8 mouse cellular contexts compared by ENCODE assay signal in the genomic region with DNA sequence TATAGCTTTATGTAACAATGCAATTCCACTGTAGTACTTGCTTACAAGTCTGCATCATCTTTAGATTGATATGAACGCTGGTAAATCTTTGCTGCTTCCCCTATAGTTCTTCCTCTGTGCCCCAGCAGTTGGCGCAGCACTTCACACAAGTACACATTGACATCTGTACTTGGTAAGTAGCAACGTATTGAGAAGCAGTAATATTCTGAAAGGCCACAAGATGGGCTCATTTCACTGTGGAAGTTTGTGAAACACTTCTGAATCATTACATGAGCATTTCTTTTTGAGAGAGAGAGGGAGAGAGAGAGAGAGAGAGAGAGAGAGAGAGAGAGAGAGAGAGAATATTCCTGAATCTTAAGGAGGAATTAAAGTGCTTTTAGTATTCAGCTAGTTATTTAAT. TPM values are rescaled to one million over a fixed set of nuclear protein-coding genes. Genes with fewer than 3 reads are reported as not detected.
DNase-seq lines count a peak whose midpoint lies in the region; ATAC-seq and TF ChIP-seq lines count a peak whose summit lies in the region.
"Had no signal": no experiment of that assay in that cellular context is flagged by ENCODE, and none has a peak within 500 bp of the region (broad histone marks: within the 10 kb centered on the region; RNA-seq: fewer than 3 reads in every experiment).

No protein-coding gene starts in this region.

- no peak overlapping the region for H3K9ac ChIP-seq in CH12.LX (ENCODE audit: insufficient read depth, low read depth)
- no peak overlapping the region for H3K9ac ChIP-seq in kidney, postnatal 0 days (ENCODE audit: low read depth, low read length)
- H3K9ac ChIP-seq in neural tube, embryonic 14.5 days (replicated peaks; ENCODE audit: low read depth, low read length), result no peak overlapping the region
- H3K9ac ChIP-seq: liver, embryonic 13.5 days had no signal

- no peaks in the 10 kb centered on the region for H3K79me2 ChIP-seq in CH12.LX (replicated peaks; ENCODE audit: control insufficient read depth, extremely low read depth, insufficient read depth, poor library complexity, severe bottlenecking)

- TF ChIP-seq RAD21 in CH12.LX (IDR thresholded peaks at IDR 0.05; ENCODE audit: low read depth, low read length), result peak; percentile 79

- no peaks in the 10 kb centered on the region for H3K36me3 ChIP-seq in CH12.LX (replicated peaks in 1 of 2; ENCODE audit: control insufficient read depth in 1 of 2, insufficient read depth in 1 of 2, low read length in 1 of 2)
- H3K36me3 ChIP-seq in kidney, postnatal 0 days (ENCODE audit: insufficient read depth, low read length), result no peaks in the 10 kb centered on the region
- no peaks in the 10 kb centered on the region for H3K36me3 ChIP-seq in neural tube, embryonic 14.5 days (ENCODE audit: control insufficient read depth, insufficient read depth, low read length)
- H3K36me3 ChIP-seq: liver, embryonic 13.5 days had no signal

- H3K4me2 ChIP-seq in CH12.LX (ENCODE audit: insufficient read depth, low read depth, poor library complexity, severe bottlenecking), result no peak overlapping the region
- H3K4me2 ChIP-seq in kidney, postnatal 0 days (ENCODE audit: low read length), result no peak overlapping the region
- H3K4me2 ChIP-seq in neural tube, embryonic 14.5 days (ENCODE audit: low read depth, low read length), result no peak overlapping the region
- H3K4me2 ChIP-seq: liver, embryonic 13.5 days had no signal

- in situ Hi-C loops in CH12.LX (cut with MboI; ENCODE audit: low pct_ligation_motif_present, low pct_unique_long_range_greater_than_20kb, low sequenced_read_pairs), result loop anchor here (25.0 kb wide), 2 partner anchors 250 to 750 kb away; no protein-coding TSS in a partner anchor

- WGBS in kidney, postnatal 0 days, result 18% methylated on average over 3 of the region's 3 CpGs
- WGBS in neural tube, embryonic 14.5 days, result 46% methylated on average over 3 of the region's 3 CpGs

- no peaks in the 10 kb centered on the region for H3K9me3 ChIP-seq in CH12.LX (replicated peaks; ENCODE audit: low read length)
- H3K9me3 ChIP-seq in kidney, postnatal 0 days (replicated peaks; ENCODE audit: low read length), result no peaks in the 10 kb centered on the region
- H3K9me3 ChIP-seq in neural tube, embryonic 14.5 days (ENCODE audit: control insufficient read depth, low read length), result no peaks in the 10 kb centered on the region
- H3K9me3 ChIP-seq: liver, embryonic 13.5 days had no signal

- no peak overlapping the region for H3K27ac ChIP-seq in CH12.LX (ENCODE audit: insufficient read depth, low read depth)
- no peak overlapping the region for H3K27ac ChIP-seq in kidney, postnatal 0 days
- no peak overlapping the region for H3K27ac ChIP-seq in neural tube, embryonic 14.5 days (ENCODE audit: low read depth, low read length)
- H3K27ac ChIP-seq: liver, embryonic 13.5 days had no signal

- H3K4me3 ChIP-seq in CH12.LX (replicated peaks in 1 of 3; ENCODE audit: low read depth in 2 of 3, low read length in 2 of 3, poor library complexity in 1 of 3), result no peak overlapping the region
- no peak overlapping the region for H3K4me3 ChIP-seq in kidney, postnatal 0 days (replicated peaks; ENCODE audit: low read depth, low read length)
- H3K4me3 ChIP-seq in neural tube, embryonic 14.5 days (ENCODE audit: low read depth, low read length), result no peak overlapping the region
- H3K4me3 ChIP-seq: liver, embryonic 13.5 days had no signal

- peak; percentile 8 to 71 for DNase-seq in layer of hippocampus, adult 18-20 months (ENCODE audit: low spot score in 2 of 2)
- DNase-seq in layer of hippocampus, postnatal 36 days, result no peak
- peak; percentile 57 for DNase-seq in CH12.LX (ENCODE audit: extremely low read depth)
- peak; percentile 82 for DNase-seq in brain, embryonic 14.5 days (ENCODE audit: low read depth)
- DNase-seq in kidney, postnatal 0 days (ENCODE audit: low spot score), result peak; percentile 87
- no peak for DNase-seq in heart, adult 11 months
- DNase-seq: liver, embryonic 13.5 days had no signal

- peak in 1 of 2 experiments; percentile 73; a peak in 2 of 4 replicates for TF ChIP-seq CTCF in CH12.LX (conservative IDR thresholded peaks at IDR 0.05 in 1 of 2, IDR thresholded peaks at IDR 0.05 in 1 of 2; ENCODE audit: low read depth in 2 of 2, low read length in 2 of 2)
- peak; percentile 18; the same call in 1 of the 2 replicates for TF ChIP-seq CTCF in brain, embryonic 14.5 days (IDR thresholded peaks at IDR 0.05; ENCODE audit: borderline replicate concordance, extremely low read depth, insufficient read depth, insufficient read length)
- peak; percentile 80 for TF ChIP-seq CTCF in kidney, postnatal 0 days (IDR thresholded peaks at IDR 0.05; ENCODE audit: low read depth)

- TF ChIP-seq POLR2A in CH12.LX (IDR thresholded peaks at IDR 0.05; ENCODE audit: low read depth, low read length), result no peak
- TF ChIP-seq POLR2A in brain, embryonic 14.5 days (IDR thresholded peaks at IDR 0.05; ENCODE audit: borderline replicate concordance, extremely low read depth, insufficient read depth, insufficient read length, poor library complexity, severe bottlenecking), result no peak

- no peak for TF ChIP-seq EP300 in CH12.LX (IDR thresholded peaks at IDR 0.05; ENCODE audit: low read length)

- H3K27me3 ChIP-seq in CH12.LX (replicated peaks), result no peaks in the 10 kb centered on the region
- no peaks in the 10 kb centered on the region for H3K27me3 ChIP-seq in kidney, postnatal 0 days (ENCODE audit: insufficient read depth, low read length)
- no peaks in the 10 kb centered on the region for H3K27me3 ChIP-seq in neural tube, embryonic 14.5 days (ENCODE audit: control insufficient read depth, insufficient read depth, low read length)
- H3K27me3 ChIP-seq: liver, embryonic 13.5 days had no signal

- H3K4me1 ChIP-seq in CH12.LX (ENCODE audit: control insufficient read depth in 1 of 2, insufficient read depth in 2 of 2), result peaks cover 0 to 11% of the 10 kb centered on the region in 2 experiments; a peak in 2 of 4 replicates
- no peaks in the 10 kb centered on the region for H3K4me1 ChIP-seq in kidney, postnatal 0 days (replicated peaks; ENCODE audit: insufficient read depth, low read length)
- no peaks in the 10 kb centered on the region for H3K4me1 ChIP-seq in neural tube, embryonic 14.5 days (ENCODE audit: control insufficient read depth, insufficient read depth, low read length)
- H3K4me1 ChIP-seq: liver, embryonic 13.5 days had no signal

- no peak; the same call in 1 of the 2 replicates for ATAC-seq in kidney, postnatal 0 days (replicated peaks; ENCODE audit: low FRiP score, low read depth)
- ATAC-seq in neural tube, embryonic 14.5 days (ENCODE audit: low read depth), result peak; percentile 61; the same call in 1 of the 2 replicates

- dilution Hi-C loops in CH12.LX (cut with MboI; ENCODE audit: extremely low pct_ligation_motif_present, extremely low pct_unique_long_range_greater_than_20kb, low sequenced_read_pairs), result no loop called here

TF ChIP-seq in CH12.LX, 34 proteins besides CTCF, POLR2A, EP300 and RAD21:
- TF ChIP-seq ZNF384 (IDR thresholded peaks at IDR 0.05; ENCODE audit: low read depth, low read length) (no peak), SMC3 (IDR thresholded peaks at IDR 0.05; ENCODE audit: low read depth, low read length) (peak; percentile 64)

RNA-seq across cellular contexts. Expression of a gene that starts 47.2 kb away (rescaled TPM):
- total RNA-seq in layer of hippocampus, adult 18-20 months (2021), result 10 to 100 TPM; 23.4 to 23.5 TPM
- total RNA-seq in layer of hippocampus, postnatal 36 days (2021), result 10 to 100 TPM; 25.3 to 25.4 TPM
- total RNA-seq in CH12.LX (2012; rRNA removed) (20.4 and 24.4 TPM in 2 replicates), CH12.LX (2014; rRNA removed) (30.6 and 32.2 TPM in 2 replicates)
- polyA plus RNA-seq in CH12.LX (2012; ENCODE audit: insufficient read length, low read depth), result 15.7 and 19.3 TPM in 2 replicates
- polyA plus RNA-seq in brain, embryonic 14.5 days (2012; rRNA removed), result 12.0 and 15.2 TPM in 2 replicates
- polyA plus RNA-seq in kidney, postnatal 0 days (2015; fragmentation: Nextera tagmentation; extraction: Ambion mirVana), result 15.3 and 15.8 TPM in 2 replicates
- 23.6 and 28.1 TPM in 2 replicates for polyA plus RNA-seq in neural tube, embryonic 14.5 days (2014; fragmentation: Nextera tagmentation; extraction: Ambion mirVana)

Comparison
In these comparisons a context has a peak if more than half of its experiments do, and no peak if none do; other contexts are left out.
1. DNase-seq: peak in layer of hippocampus, adult 18-20 months (2 of 2), CH12.LX (single experiment), brain, embryonic 14.5 days (single experiment) and kidney, postnatal 0 days (single experiment); none in layer of hippocampus, postnatal 36 days (0 of 2) and heart, adult 11 months (single experiment).